Mouse (Mus musculus) adrenal gland, adult 2 months (tissue): ENCODE measurements around the gene Trappc2l. TPM values are rescaled to one million over a fixed set of nuclear protein-coding genes. Genes with fewer than 3 reads are reported as not detected.
A peak's percentile ranks its signal among the peaks of the same experiment; 100 is the strongest.
"Not testable (repeated sequence)": the region's sequence is repeated elsewhere in the genome, so short reads cannot be mapped to it uniquely, and the experiment has no call there.

Experiments
- DNase-seq: peaks from one replicate; pipeline ENCODE4 v3.0.0; 2021
- long read RNA-seq: library from polyadenylated mRNA; stranded (forward); transcript quantifications from one replicate; pipeline ENCODE4 v2.0.0, GENCODE M21; 2021
- polyA plus RNA-seq: library from polyadenylated mRNA; depleted of rRNA; stranded (reverse); fragments of >200 nt; gene quantifications from 2 replicates; pipeline ENCODE4 v1.2.3, GENCODE M21; 2012; rRNA removed
- total RNA-seq, 2 experiments: library from RNA; stranded (reverse); gene quantifications; 2 replicates each; pipeline ENCODE4 v1.2.3; 2021

The Trappc2l gene
- total RNA-seq, result 10 to 100 TPM; 53.8 to 55.5 TPM
- polyA plus RNA-seq, result 159 and 161 TPM in 2 replicates
- long read RNA-seq, transcript Trappc2l-201 (5 exons, 1,659 nt), result major isoform, 61 of 67 reads
- long read RNA-seq, partial matches to known transcripts, result 3 of 67 reads
- long read RNA-seq, other reads (novel, unspliced or antisense), result 3 of 67 reads

- DNase-seq, result peak; percentile 97
These were observed at the start of gene Trappc2l, which contains the start of gene Galns for GRCm38 (mm10) chr8:122611295-122612133. TSS of gene Trappc2l (plus strand) at chr8:122611640. TSS of gene Galns (minus strand) at chr8:122611463.

- no peak for DNase-seq
These were observed 46.8 kb upstream of the Trappc2l start for GRCm38 (mm10) chr8:122564363-122565352.

- DNase-seq, result peak; percentile 46
These were observed 44.7 kb upstream of the Trappc2l start for GRCm38 (mm10) chr8:122566766-122567165.

GRCm38 (mm10) chr8:122567361-122568108 lies 43.9 kb upstream of the Trappc2l start, which contains the start of gene Cdt1:
TSS of gene Cdt1 (plus strand) at chr8:122568015.
- peak; percentile 97 for DNase-seq

GRCm38 (mm10) chr8:122568109-122568504 lies 43.3 kb upstream of the Trappc2l start:
- no peak for DNase-seq

GRCm38 (mm10) chr8:122568881-122569309 lies 42.5 kb upstream of the Trappc2l start:
- DNase-seq, result peak; percentile 6

GRCm38 (mm10) chr8:122569329-122569728 lies 42.1 kb upstream of the Trappc2l start:
- DNase-seq, result no peak

- DNase-seq, result no peak
These were observed 41.4 kb upstream of the Trappc2l start for GRCm38 (mm10) chr8:122569996-122570395.

- DNase-seq, result no peak
These were observed 40.3 kb upstream of the Trappc2l start for GRCm38 (mm10) chr8:122571153-122571552.

GRCm38 (mm10) chr8:122571750-122572267 lies 39.6 kb upstream of the Trappc2l start:
- no peak for DNase-seq

- DNase-seq, result no peak
These were observed 38.7 kb upstream of the Trappc2l start for GRCm38 (mm10) chr8:122572751-122573150.

GRCm38 (mm10) chr8:122573176-122573575 lies 38.3 kb upstream of the Trappc2l start:
- not testable (repeated sequence) for DNase-seq

GRCm38 (mm10) chr8:122573577-122573976 lies 37.9 kb upstream of the Trappc2l start:
- no peak for DNase-seq

GRCm38 (mm10) chr8:122574264-122574663 lies 37.2 kb upstream of the Trappc2l start:
- DNase-seq, result no peak

GRCm38 (mm10) chr8:122574667-122575251 lies 36.7 kb upstream of the Trappc2l start:
- no peak for DNase-seq

GRCm38 (mm10) chr8:122575286-122575685 lies 36.2 kb upstream of the Trappc2l start:
- DNase-seq, result no peak

GRCm38 (mm10) chr8:122575735-122576647 lies 35.4 kb upstream of the Trappc2l start:
- peak; percentile 24 for DNase-seq

GRCm38 (mm10) chr8:122576648-122577022 lies 34.8 kb upstream of the Trappc2l start, which contains the start of gene Aprt:
TSS of gene Aprt (minus strand) at chr8:122576909.
- DNase-seq, result peak; percentile 97

- DNase-seq, result no peak
These were observed 34.3 kb upstream of the Trappc2l start for GRCm38 (mm10) chr8:122577116-122577515.
